Mouse (Mus musculus) C2C12 (cell line): ENCODE measurements around the gene Tnip2. TPM values are rescaled to one million over a fixed set of nuclear protein-coding genes. Genes with fewer than 3 reads are reported as not detected.

ENCODE experiments used
- H3K27me3 ChIP-seq: one replicate; pipeline ENCODE4 v1.6.1; 2011; ENCODE audit not compliant: control insufficient read depth, insufficient read depth, insufficient read length
- H3K36me3 ChIP-seq: one replicate; pipeline ENCODE4 v1.6.1; 2011; ENCODE audit not compliant: control insufficient read depth, insufficient read depth
- H3K4me3 ChIP-seq: one replicate; pipeline ENCODE4 v1.5.1; 2011; ENCODE audit warnings: mild to moderate bottlenecking, control low read depth; ENCODE audit not compliant: poor library complexity, insufficient read depth, severe bottlenecking
- H3K79me2 ChIP-seq: one replicate; pipeline ENCODE4 v1.6.1; 2011; ENCODE audit not compliant: control insufficient read depth, insufficient read depth
- H3K79me3 ChIP-seq: one replicate; pipeline ENCODE4 v1.6.1; 2011; ENCODE audit warnings: low read depth, control low read depth
- H3ac ChIP-seq: one replicate; pipeline ENCODE3; 2011; ENCODE audit warnings: low read depth; ENCODE audit not compliant: control insufficient read depth, insufficient read length
- CEBPB ChIP-seq: IDR thresholded peaks from one replicate; pipeline ENCODE4 v1.6.1; 2011; ENCODE audit warnings: low read depth, mild to moderate bottlenecking, control low read depth, moderate library complexity
- CTCF ChIP-seq: IDR thresholded peaks from one replicate; pipeline ENCODE4 v1.5.1; 2011; ENCODE audit not compliant: control insufficient read depth, insufficient read depth, insufficient read length
- FOSL1 ChIP-seq: IDR thresholded peaks from one replicate; pipeline ENCODE4 v1.8.0; 2011; ENCODE audit warnings: mild to moderate bottlenecking, low read length; ENCODE audit not compliant: poor library complexity, insufficient read depth, severe bottlenecking
- MAX ChIP-seq: IDR thresholded peaks from one replicate; pipeline ENCODE4 v1.6.1; 2011; ENCODE audit warnings: mild to moderate bottlenecking, control low read depth
- MYOD1 ChIP-seq: IDR thresholded peaks from one replicate; pipeline ENCODE4 v1.6.1; 2011; ENCODE audit warnings: low read depth; ENCODE audit not compliant: control insufficient read depth, insufficient read length
- MYOG ChIP-seq: IDR thresholded peaks from one replicate; pipeline ENCODE4 v1.6.1; 2011; ENCODE audit not compliant: control insufficient read depth, insufficient read length; ENCODE audit errors: extremely low read depth
- USF1 ChIP-seq: IDR thresholded peaks from one replicate; pipeline ENCODE4 v1.6.1; 2011; ENCODE audit warnings: low read depth, mild to moderate bottlenecking, control low read depth, moderate library complexity
- polyA plus RNA-seq: library from polyadenylated mRNA; unstranded; fragments of >200 nt; fragmentation: generic; extraction: Trizol; gene quantifications from one replicate; pipeline ENCODE4 v1.2.1, GENCODE M21; 2012; ENCODE audit warnings: missing spikeins

Tnip2 gene
- polyA plus RNA-seq, 1 experiment = 9.3 TPM

GRCm38 (mm10) chr5:34527352-34527751 lies 13.6 kb upstream of the Tnip2 start:
- Histone ChIP-seq H3K36me3 (peaks cover 10% of the 10 kb centered on the region), H3K27me3 (no peaks in the 10 kb centered on the region), H3K79me2 (peaks cover 62% of the 10 kb centered on the region), H3K4me3 (no peak overlapping the region), H3K79me3 (peaks cover 39% of the 10 kb centered on the region), H3ac (no peak overlapping the region)
- TF ChIP-seq MYOD1 (no peak), MAX (no peak), USF1 (no peak), CTCF (no peak), FOSL1 (no peak)

GRCm38 (mm10) chr5:34526477-34526775 lies 12.6 kb upstream of the Tnip2 start:
- no peak for TF ChIP-seq USF1
- TF ChIP-seq FOSL1 = no peak
- TF ChIP-seq MYOD1 = no peak
- no peak for TF ChIP-seq MYOG
- TF ChIP-seq CTCF = no peak
- TF ChIP-seq MAX = no peak
- no peak for TF ChIP-seq CEBPB
- Histone ChIP-seq H3K36me3 (peaks cover 4% of the 10 kb centered on the region), H3K4me3 (peak overlapping the region; percentile 39), H3K79me3 (peaks cover 34% of the 10 kb centered on the region), H3ac (peak overlapping the region; percentile 69), H3K79me2 (peaks cover 52% of the 10 kb centered on the region), H3K27me3 (no peaks in the 10 kb centered on the region)

GRCm38 (mm10) chr5:34525663-34526476 lies 12.1 kb upstream of the Tnip2 start, which contains the start of gene Sh3bp2:
TSS of gene Sh3bp2 (plus strand) at chr5:34525838.
- H3K4me3 ChIP-seq = peak within 1 kb of the TSS; percentile 39
- TF ChIP-seq USF1 (no peak), MYOD1 (peak; percentile 77)
- H3K36me3 ChIP-seq = peaks cover 4% of the 10 kb centered on the region

GRCm38 (mm10) chr5:34524511-34524910 lies 10.7 kb upstream of the Tnip2 start:
- Histone ChIP-seq H3ac (no peak overlapping the region), H3K79me2 (peaks cover 33% of the 10 kb centered on the region), H3K4me3 (no peak overlapping the region), H3K36me3 (no peaks in the 10 kb centered on the region), H3K79me3 (peaks cover 25% of the 10 kb centered on the region), H3K27me3 (no peaks in the 10 kb centered on the region)
- TF ChIP-seq CTCF = no peak
- TF ChIP-seq MYOG = no peak

More at GRCm38 (mm10) chr5:34525663-34526476, 12.1 kb upstream of the Tnip2 start, which contains the start of gene Sh3bp2:
- Histone ChIP-seq H3ac (peak within 1 kb of the TSS; percentile 69), H3K27me3 (no peaks in the 10 kb centered on the region), H3K79me3 (peaks cover 30% of the 10 kb centered on the region), H3K79me2 (peaks cover 47% of the 10 kb centered on the region)

- no peak for TF ChIP-seq MYOG
- no peak for TF ChIP-seq CTCF
- TF ChIP-seq MAX = no peak
- no peak for TF ChIP-seq USF1
- TF ChIP-seq MYOD1 = no peak
- TF ChIP-seq CEBPB = no peak
- no peak for TF ChIP-seq FOSL1
- peaks cover 28% of the 10 kb centered on the region for H3K79me2 ChIP-seq
- H3K27me3 ChIP-seq = no peaks in the 10 kb centered on the region
These were observed 10.2 kb upstream of the Tnip2 start for GRCm38 (mm10) chr5:34523958-34524485.

GRCm38 (mm10) chr5:34521337-34521736 lies 7.5 kb upstream of the Tnip2 start:
- Histone ChIP-seq H3K79me2 (peaks cover 2% of the 10 kb centered on the region), H3K36me3 (no peaks in the 10 kb centered on the region), H3K4me3 (no peak overlapping the region), H3ac (no peak overlapping the region), H3K79me3 (peaks cover 1% of the 10 kb centered on the region), H3K27me3 (no peaks in the 10 kb centered on the region)
- TF ChIP-seq CTCF (no peak), FOSL1 (no peak), MAX (no peak), MYOG (no peak), USF1 (no peak), CEBPB (no peak), MYOD1 (no peak)

More at GRCm38 (mm10) chr5:34523958-34524485, 10.2 kb upstream of the Tnip2 start:
- H3K4me3 ChIP-seq = no peak overlapping the region
- no peaks in the 10 kb centered on the region for H3K36me3 ChIP-seq
- H3K79me3 ChIP-seq = peaks cover 22% of the 10 kb centered on the region
- no peak overlapping the region for H3ac ChIP-seq
